Mouse (Mus musculus) heart, adult 9 months (tissue): ENCODE measurements around the gene Nit1.

ENCODE experiments used
- DNase-seq, 2 experiments: peaks; one replicate each; pipeline ENCODE4 v3.0.0; 2022; ENCODE audit warnings: low spot score in 2 of 2

Nit1 gene

DNA sequence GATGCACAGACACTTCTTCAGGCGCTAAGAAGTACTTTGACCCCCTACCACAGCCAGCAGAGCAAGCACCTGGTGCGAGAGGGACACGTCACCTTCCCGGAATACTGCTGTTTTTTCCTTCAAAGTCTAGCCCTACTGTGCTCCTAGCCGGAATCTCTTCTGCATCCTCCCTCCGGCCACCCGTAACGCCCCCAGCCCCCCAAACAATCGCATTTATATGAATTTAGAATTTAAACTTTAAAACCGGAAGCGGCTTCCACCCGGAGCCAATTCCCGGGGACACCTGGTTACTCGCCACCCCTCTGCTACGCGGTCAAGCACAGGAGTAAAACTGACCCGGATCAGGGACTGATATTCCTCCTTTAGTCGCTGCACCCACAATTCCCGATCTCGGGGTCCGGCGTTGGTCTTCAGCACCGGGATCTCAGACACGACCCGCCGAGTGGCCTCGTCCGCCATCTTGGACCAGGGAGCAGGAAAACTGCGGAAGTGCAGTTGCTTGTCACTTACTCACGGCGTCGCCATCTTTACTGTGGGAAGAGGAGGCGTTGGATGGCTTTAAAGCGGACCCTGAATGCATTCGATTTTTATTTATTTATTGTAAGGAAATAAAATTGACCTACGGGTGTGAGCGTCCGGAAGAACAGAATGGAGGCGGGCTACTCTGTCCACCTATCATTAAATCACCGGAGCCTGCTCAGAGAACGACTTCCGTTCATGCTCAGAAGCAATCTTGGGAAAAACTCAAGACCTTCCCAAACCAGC is 51.0 kb downstream of the Nit1 start, which contains the start of gene Ufc1:
TSS of gene Ufc1 (minus strand) at position 727 of the 765 bp plus-strand sequence.
- DNase-seq: peak; percentile 85 to 90

DNA sequence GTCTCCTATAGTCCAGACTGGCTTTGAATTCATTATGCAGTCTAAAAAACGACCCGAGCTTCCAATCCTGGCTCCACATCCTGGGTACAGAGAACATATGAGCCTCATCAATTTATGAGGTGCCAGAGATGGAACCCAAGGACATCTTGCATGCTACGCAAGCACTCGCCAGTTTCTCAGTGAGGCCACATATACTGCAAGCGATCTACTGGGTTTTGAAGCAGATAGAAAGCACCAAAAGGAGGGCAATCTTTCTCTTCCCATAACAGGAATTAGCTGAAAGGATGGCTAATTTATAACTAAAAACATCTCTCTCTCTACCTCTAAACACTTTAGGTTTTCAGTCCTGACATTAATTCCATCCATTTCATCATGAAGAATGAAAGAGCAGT is 51.5 kb downstream of the Nit1 start:
- DNase-seq: no peak

DNA sequence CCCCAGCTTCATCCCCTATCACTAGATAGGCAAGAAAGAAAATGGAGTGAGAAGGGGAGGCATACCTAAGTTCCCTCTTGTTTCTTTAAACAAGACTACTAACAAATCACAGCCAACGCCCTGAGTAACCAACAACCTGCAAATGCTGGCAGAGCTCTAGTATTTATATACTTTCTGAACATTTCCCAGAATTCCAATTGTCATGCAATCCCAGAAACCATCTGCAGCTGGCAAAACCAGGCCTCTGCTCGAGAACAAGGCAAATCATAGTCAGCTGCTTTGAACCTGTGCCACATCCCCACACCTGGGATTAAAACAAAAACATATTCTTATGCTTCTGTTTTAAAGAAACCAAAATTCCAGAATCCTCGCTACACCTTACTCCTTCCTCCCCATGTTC is 52.1 kb downstream of the Nit1 start:
- DNase-seq: no peak

DNA sequence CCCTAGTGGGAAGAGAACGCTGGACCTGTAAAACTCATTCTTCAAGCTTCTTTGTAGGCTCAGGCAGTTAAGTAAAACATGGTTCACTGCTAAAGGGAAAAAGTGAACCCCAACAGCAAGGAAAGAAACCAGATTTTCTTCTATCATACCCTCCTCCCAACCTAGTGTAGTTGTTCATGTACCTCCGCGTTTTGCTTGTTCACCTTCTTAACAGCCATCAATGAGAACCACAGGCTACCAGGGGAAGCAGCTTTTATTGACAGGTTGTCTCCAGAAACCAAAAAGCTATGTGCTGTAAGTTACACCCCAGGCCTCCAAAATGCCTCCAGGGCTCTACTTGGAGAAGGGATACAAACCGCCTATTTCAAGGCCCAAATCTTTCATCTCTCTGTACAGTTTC is 57.1 kb downstream of the Nit1 start:
- no peak for DNase-seq
